Mouse (Mus musculus): Measurements from ENCODE around the gene Map3k21. TPM values are rescaled to one million over a fixed set of nuclear protein-coding genes. Genes with fewer than 3 reads are reported as not detected.

Gene Map3k21
- 4.3 and 5.8 TPM in 2 replicates for polyA plus RNA-seq (2014; fragmentation: Nextera tagmentation; extraction: Ambion mirVana)

DNA sequence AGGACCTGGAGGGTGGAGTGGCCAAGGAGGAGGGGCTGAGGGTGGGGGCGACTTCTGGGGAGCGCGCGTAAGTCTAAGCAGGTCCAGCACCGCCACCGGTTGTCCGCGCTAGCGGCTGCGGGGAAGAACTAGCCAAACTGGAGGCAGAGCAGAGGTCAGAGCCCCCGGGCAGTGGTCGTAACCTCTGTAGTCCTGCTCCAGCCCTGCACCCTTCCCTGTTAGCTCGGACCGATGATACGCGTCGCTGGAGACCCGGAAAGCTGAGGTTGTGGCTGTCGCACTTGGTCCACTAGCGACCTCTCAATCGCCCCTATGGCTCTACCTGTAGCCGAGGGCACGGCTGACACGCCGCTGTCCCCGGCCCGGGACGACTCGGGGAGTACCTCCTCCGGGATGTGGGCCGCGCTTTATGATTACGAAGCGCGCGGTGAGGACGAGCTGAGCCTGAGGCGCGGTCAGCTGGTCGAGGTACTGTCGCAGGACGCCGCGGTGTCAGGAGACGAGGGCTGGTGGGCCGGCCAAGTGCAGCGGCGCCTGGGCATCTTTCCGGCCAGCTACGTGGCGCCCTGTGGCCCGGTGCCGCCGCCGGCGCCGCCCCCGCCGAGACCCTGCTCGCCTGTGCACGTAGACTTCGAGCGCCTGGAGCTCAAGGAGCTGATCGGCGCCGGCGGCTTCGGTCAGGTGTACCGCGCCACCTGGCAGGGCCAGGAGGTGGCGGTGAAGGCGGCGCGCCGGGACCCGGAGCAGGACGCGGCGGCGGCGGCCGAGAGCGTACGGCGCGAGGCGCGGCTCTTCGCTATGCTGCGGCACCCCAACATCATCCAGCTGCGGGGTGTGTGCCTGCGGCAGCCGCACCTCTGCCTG lies at the start of gene Map3k21:
Gene Map3k21, plus strand, starts transcription at position 86 of the 864 bp plus-strand sequence.
- peak within 1 kb of the TSS; percentile 74 for H3K9ac ChIP-seq (ENCODE audit: low read depth, low read length)
- H3K27me3 ChIP-seq (ENCODE audit: control insufficient read depth, insufficient read depth, low read length): peaks cover 33% of the 10 kb centered on the region
- H3K36me3 ChIP-seq (ENCODE audit: control insufficient read depth, insufficient read depth, low read length): no peaks in the 10 kb centered on the region
- peak; percentile 37 for ATAC-seq (ENCODE audit: low FRiP score, low TSS enrichment)
- peak within 1 kb of the TSS; percentile 53 for H3K27ac ChIP-seq (ENCODE audit: low read depth, low read length)
- H3K9me3 ChIP-seq (ENCODE audit: control insufficient read depth, low read length): no peaks in the 10 kb centered on the region
- H3K4me3 ChIP-seq (ENCODE audit: low read length): peak within 1 kb of the TSS; percentile 66
- H3K4me2 ChIP-seq (replicated peaks; ENCODE audit: low read depth, low read length): peak within 1 kb of the TSS; percentile 98
- 0 out of 2 replicates have a peak, but pooled peaks cover 9% of the 10 kb centered on the region for H3K4me1 ChIP-seq (ENCODE audit: control insufficient read depth, insufficient read depth, low read length)
- under 1% methylated on average over 89 of the region's 93 CpGs for WGBS

DNA sequence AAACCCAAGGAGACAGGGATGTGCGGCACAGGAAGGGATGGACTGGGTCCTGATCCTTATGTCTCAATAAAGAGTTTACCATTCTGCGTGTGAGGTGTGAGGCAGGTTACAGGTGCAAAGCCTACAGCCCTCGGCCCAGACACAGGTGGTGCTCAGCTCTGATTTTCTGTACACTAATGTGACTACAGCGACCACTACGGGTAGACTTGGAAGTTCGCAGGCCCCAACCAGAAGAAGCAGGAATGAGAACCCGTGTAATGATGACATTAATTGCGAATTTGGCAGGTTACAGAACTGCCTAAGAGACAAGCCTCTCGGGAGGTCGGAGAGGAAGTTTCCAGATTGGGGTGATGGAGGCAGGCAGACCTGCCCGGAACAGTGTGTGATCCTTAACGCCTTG lies 44.1 kb upstream of the Map3k21 start:
- H3K9ac ChIP-seq (ENCODE audit: low read depth, low read length): no peak overlapping the region
- no peaks in the 10 kb centered on the region for H3K27me3 ChIP-seq (ENCODE audit: control insufficient read depth, insufficient read depth, low read length)
- no peak overlapping the region for H3K4me2 ChIP-seq (replicated peaks; ENCODE audit: low read depth, low read length)
- no peaks in the 10 kb centered on the region for H3K9me3 ChIP-seq (ENCODE audit: control insufficient read depth, low read length)
- no peak for ATAC-seq (ENCODE audit: low FRiP score, low TSS enrichment)
- no peak overlapping the region for H3K4me3 ChIP-seq (ENCODE audit: low read length)
- no peaks in the 10 kb centered on the region for H3K36me3 ChIP-seq (ENCODE audit: control insufficient read depth, insufficient read depth, low read length)
- H3K27ac ChIP-seq (ENCODE audit: low read depth, low read length): no peak overlapping the region
- peaks cover 15% of the 10 kb centered on the region for H3K4me1 ChIP-seq (ENCODE audit: control insufficient read depth, insufficient read depth, low read length)
- WGBS: 71% methylated on average over 12 of the region's 12 CpGs

DNA sequence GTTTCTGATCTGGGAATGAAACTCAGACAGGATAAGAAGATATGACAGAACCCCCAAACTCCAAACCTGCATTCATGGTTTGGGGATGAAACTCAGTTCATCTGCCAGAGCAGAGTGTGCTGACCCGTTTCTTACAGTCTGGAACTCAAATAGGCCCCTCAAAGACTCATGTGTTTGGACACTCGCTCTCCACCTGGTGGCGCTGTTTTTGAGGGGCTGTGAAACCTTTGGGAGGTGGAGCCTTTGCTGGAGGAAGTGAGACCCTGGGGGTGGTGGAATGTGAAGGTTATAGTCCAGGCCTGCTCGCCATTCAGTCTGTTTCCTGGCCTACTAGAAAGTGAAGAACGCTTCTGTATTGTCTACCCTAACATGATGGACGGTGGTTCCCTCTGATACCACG lies 41.7 kb upstream of the Map3k21 start:
- Histone ChIP-seq H3K27ac (ENCODE audit: low read depth, low read length) (no peak overlapping the region), H3K36me3 (ENCODE audit: control insufficient read depth, insufficient read depth, low read length) (no peaks in the 10 kb centered on the region), H3K27me3 (ENCODE audit: control insufficient read depth, insufficient read depth, low read length) (no peaks in the 10 kb centered on the region), H3K9me3 (ENCODE audit: control insufficient read depth, low read length) (no peaks in the 10 kb centered on the region), H3K4me2 (replicated peaks; ENCODE audit: low read depth, low read length) (no peak overlapping the region), H3K4me1 (ENCODE audit: control insufficient read depth, insufficient read depth, low read length) (peaks cover 29% of the 10 kb centered on the region), H3K4me3 (ENCODE audit: low read length) (no peak overlapping the region), H3K9ac (ENCODE audit: low read depth, low read length) (no peak overlapping the region)
- ATAC-seq (ENCODE audit: low FRiP score, low TSS enrichment): no peak
- WGBS: 65% methylated on average over 7 of the region's 7 CpGs

DNA sequence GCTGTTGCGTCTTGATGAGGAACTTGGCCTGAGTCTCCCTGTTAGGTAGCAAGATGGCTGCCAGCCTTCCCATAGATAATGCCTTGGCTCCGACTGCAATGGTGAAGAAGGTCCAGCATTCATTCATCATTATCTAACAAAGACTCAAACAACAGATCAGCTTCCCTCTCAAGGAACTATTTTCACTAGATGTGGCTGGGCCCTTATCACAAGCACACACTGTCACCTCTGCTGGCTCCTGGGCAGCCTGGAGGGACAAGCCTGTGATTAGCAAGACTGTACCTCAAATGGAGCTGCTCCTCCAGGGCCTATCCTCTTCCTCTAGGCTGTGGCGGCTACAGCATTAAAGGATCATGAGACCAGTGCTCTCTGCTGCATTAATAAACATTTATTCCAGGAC lies 40.5 kb upstream of the Map3k21 start:
- no peaks in the 10 kb centered on the region for H3K27me3 ChIP-seq (ENCODE audit: control insufficient read depth, insufficient read depth, low read length)
- no peak overlapping the region for H3K9ac ChIP-seq (ENCODE audit: low read depth, low read length)
- no peaks in the 10 kb centered on the region for H3K36me3 ChIP-seq (ENCODE audit: control insufficient read depth, insufficient read depth, low read length)
- peaks cover 29% of the 10 kb centered on the region for H3K4me1 ChIP-seq (ENCODE audit: control insufficient read depth, insufficient read depth, low read length)
- no peak overlapping the region for H3K4me2 ChIP-seq (replicated peaks; ENCODE audit: low read depth, low read length)
- H3K4me3 ChIP-seq (ENCODE audit: low read length): no peak overlapping the region
- ATAC-seq (ENCODE audit: low FRiP score, low TSS enrichment): no peak
- 87% methylated on average over 3 of the region's 3 CpGs for WGBS
- H3K9me3 ChIP-seq (ENCODE audit: control insufficient read depth, low read length): no peaks in the 10 kb centered on the region
- no peak overlapping the region for H3K27ac ChIP-seq (ENCODE audit: low read depth, low read length)

DNA sequence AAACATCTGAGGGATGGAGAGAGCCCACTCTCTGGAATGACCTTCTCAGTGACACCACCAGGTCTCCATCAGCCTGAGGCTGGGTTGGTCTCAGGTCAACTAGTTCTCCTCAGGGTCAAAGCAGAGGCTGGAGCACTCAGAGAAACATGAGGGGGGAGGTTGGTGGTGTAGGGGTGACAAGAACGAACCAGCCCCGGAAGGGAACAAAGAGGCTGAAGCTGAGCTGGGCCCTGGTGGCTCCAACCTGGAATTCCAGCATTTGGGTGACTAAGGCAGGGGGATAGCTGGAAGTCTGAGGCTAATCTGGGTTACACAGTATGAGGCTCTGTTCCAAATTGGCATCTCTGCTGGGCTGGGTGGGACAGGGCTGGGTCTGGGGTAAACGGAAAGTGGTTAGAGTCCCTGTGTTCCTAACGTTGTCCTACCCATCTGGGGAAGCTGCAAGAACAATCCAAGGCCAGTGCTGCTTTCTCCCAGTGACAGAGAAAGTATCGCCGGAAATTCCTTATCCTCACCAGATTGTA lies 40.0 kb upstream of the Map3k21 start:
- peak overlapping the region; percentile 17; the same call in 1 of the 2 replicates for H3K27ac ChIP-seq (ENCODE audit: low read depth, low read length)
- no peaks in the 10 kb centered on the region for H3K27me3 ChIP-seq (ENCODE audit: control insufficient read depth, insufficient read depth, low read length)
- H3K9me3 ChIP-seq (ENCODE audit: control insufficient read depth, low read length): no peaks in the 10 kb centered on the region
- H3K36me3 ChIP-seq (ENCODE audit: control insufficient read depth, insufficient read depth, low read length): no peaks in the 10 kb centered on the region
- 16% methylated on average over 6 of the region's 6 CpGs for WGBS
- no peak for ATAC-seq (ENCODE audit: low FRiP score, low TSS enrichment)
- H3K4me3 ChIP-seq (ENCODE audit: low read length): no peak overlapping the region
- H3K4me2 ChIP-seq (replicated peaks; ENCODE audit: low read depth, low read length): no peak overlapping the region
- peaks cover 29% of the 10 kb centered on the region for H3K4me1 ChIP-seq (ENCODE audit: control insufficient read depth, insufficient read depth, low read length)
- H3K9ac ChIP-seq (ENCODE audit: low read depth, low read length): no peak overlapping the region

DNA sequence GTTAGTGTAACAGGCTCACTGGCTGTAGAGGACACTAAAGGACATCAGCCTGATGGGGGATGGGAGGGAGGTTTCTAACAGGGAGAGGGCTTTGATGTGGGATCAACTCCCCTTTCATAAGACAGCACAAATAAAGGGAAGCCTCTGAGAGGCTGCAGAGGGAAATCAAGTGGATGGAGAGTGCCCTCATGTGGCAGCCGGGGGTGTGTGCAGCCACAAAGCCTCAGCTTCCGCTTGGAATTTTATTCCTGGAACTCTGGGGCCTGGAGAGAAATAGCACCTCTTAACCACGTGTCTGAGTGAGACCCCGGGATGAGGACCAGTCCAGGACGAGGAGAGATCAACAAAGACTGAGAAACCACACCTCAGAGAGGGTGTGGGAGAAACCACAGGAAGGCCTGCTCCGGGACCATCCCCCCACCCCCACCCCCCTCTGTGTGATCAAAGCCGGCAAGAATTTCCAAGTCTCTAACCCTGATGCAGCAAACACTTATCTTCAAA lies 39.4 kb upstream of the Map3k21 start:
- H3K4me2 ChIP-seq (replicated peaks; ENCODE audit: low read depth, low read length): no peak overlapping the region
- peak; percentile 70 for ATAC-seq (ENCODE audit: low FRiP score, low TSS enrichment)

DNA sequence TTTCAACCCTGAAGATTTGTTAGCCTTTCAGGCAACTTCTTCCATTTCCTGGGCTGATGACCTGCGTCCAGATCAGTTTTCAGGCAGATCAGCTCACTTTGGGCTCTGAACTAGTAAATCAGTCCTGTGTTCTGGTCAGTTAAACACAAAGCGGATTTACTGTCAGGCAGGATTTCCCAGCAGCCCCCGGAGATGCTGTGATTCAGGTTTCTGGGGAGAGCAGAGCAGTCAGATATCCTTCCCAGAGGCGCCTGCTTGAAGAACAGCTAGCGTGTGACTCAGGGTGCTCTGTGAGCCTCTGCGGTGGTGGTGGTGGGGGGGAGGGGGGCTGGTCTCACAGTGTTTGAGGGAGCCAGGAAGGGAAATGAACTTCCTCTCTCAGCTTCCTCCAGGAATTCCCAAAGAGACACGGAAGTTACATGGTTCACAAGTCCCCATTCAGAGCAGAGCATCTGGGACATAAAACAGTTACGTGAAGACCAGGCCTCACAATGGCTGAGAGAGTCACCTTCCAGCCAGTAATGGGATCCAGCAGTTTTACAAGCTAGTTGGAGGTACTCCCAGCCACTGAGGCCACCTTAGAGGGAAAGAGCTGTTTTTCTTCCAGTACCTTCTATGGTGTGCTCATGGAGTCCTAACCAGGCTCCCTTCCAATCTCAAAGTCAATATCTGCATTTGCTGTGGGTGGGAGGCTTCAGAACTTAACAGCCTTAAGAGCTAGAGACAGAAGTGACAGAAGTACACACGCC lies 37.6 kb upstream of the Map3k21 start:
- Histone ChIP-seq H3K27ac (ENCODE audit: low read depth, low read length) (peak overlapping the region; percentile 84), H3K4me1 (ENCODE audit: control insufficient read depth, insufficient read depth, low read length) (peaks cover 29% of the 10 kb centered on the region), H3K9me3 (ENCODE audit: control insufficient read depth, low read length) (no peaks in the 10 kb centered on the region), H3K27me3 (ENCODE audit: control insufficient read depth, insufficient read depth, low read length) (no peaks in the 10 kb centered on the region), H3K9ac (ENCODE audit: low read depth, low read length) (no peak overlapping the region), H3K4me2 (replicated peaks; ENCODE audit: low read depth, low read length) (no peak overlapping the region), H3K4me3 (ENCODE audit: low read length) (no peak overlapping the region), H3K36me3 (ENCODE audit: control insufficient read depth, insufficient read depth, low read length) (no peaks in the 10 kb centered on the region)
- WGBS: 11% methylated on average over 9 of the region's 9 CpGs
- ATAC-seq (ENCODE audit: low FRiP score, low TSS enrichment): peak; percentile 56

More for the DNA sequence above, 39.4 kb upstream of the Map3k21 start:
- Histone ChIP-seq H3K27ac (ENCODE audit: low read depth, low read length) (no peak overlapping the region), H3K27me3 (ENCODE audit: control insufficient read depth, insufficient read depth, low read length) (no peaks in the 10 kb centered on the region), H3K4me3 (ENCODE audit: low read length) (no peak overlapping the region), H3K36me3 (ENCODE audit: control insufficient read depth, insufficient read depth, low read length) (no peaks in the 10 kb centered on the region), H3K9ac (ENCODE audit: low read depth, low read length) (no peak overlapping the region), H3K4me1 (ENCODE audit: control insufficient read depth, insufficient read depth, low read length) (peaks cover 29% of the 10 kb centered on the region), H3K9me3 (ENCODE audit: control insufficient read depth, low read length) (no peaks in the 10 kb centered on the region)
- under 1% methylated on average over 7 of the region's 7 CpGs for WGBS

DNA sequence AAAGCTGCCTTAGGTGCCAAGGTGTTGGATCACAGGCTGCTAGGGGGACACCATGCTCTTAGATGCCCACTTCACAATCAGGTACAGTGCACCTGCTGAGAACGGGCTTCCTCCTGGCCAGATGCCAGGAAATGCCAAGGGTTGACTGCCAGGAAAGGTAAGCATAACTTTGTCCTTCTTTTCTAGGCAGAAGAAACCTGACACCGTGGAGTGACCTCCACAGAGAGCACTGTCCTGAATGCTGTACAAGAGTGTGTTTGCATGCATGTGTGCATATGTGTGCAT lies 37.1 kb upstream of the Map3k21 start:
- ATAC-seq (ENCODE audit: low FRiP score, low TSS enrichment): no peak

DNA sequence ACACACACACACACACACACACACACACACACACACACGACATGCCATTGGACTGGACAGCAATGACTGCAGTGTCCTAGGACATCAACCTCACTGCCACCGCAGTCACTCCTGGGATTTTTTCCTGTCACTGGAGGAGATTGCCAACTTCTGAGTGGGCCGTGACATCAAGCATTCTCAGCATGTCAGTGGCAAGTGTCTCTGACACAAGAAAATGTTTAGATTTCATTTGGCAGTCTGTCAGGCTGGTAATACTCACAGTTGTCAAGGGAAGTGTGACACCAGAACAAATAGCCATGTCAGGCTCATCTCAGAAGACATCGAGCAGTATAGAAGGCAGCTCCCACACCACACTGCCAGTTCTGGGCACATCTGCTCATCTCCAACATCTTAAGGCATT lies 29.8 kb upstream of the Map3k21 start:
- no peak overlapping the region for H3K27ac ChIP-seq (ENCODE audit: low read depth, low read length)
- no peak for ATAC-seq (ENCODE audit: low FRiP score, low TSS enrichment)
- no peak overlapping the region for H3K4me3 ChIP-seq (ENCODE audit: low read length)
- no peaks in the 10 kb centered on the region for H3K27me3 ChIP-seq (ENCODE audit: control insufficient read depth, insufficient read depth, low read length)
- no peak overlapping the region for H3K9ac ChIP-seq (ENCODE audit: low read depth, low read length)
- 79% methylated on average over 4 of the region's 4 CpGs for WGBS
- H3K9me3 ChIP-seq (ENCODE audit: control insufficient read depth, low read length): no peaks in the 10 kb centered on the region
- H3K4me1 ChIP-seq (ENCODE audit: control insufficient read depth, insufficient read depth, low read length): no peaks in the 10 kb centered on the region
- H3K4me2 ChIP-seq (replicated peaks; ENCODE audit: low read depth, low read length): no peak overlapping the region
- H3K36me3 ChIP-seq (ENCODE audit: control insufficient read depth, insufficient read depth, low read length): no peaks in the 10 kb centered on the region

More for the DNA sequence above, 37.1 kb upstream of the Map3k21 start:
- Histone ChIP-seq H3K4me3 (ENCODE audit: low read length) (no peak overlapping the region), H3K27ac (ENCODE audit: low read depth, low read length) (peak overlapping the region; percentile 84), H3K36me3 (ENCODE audit: control insufficient read depth, insufficient read depth, low read length) (no peaks in the 10 kb centered on the region), H3K9me3 (ENCODE audit: control insufficient read depth, low read length) (no peaks in the 10 kb centered on the region), H3K4me2 (replicated peaks; ENCODE audit: low read depth, low read length) (no peak overlapping the region), H3K27me3 (ENCODE audit: control insufficient read depth, insufficient read depth, low read length) (no peaks in the 10 kb centered on the region), H3K9ac (ENCODE audit: low read depth, low read length) (no peak overlapping the region), H3K4me1 (ENCODE audit: control insufficient read depth, insufficient read depth, low read length) (peaks cover 29% of the 10 kb centered on the region)
- 39% methylated on average over 2 of the region's 2 CpGs for WGBS
